Mouse (Mus musculus) urinary bladder, postnatal 4 days (tissue): ENCODE measurements around the gene Rpgrip1l.
A peak's percentile ranks its signal among the peaks of the same experiment; 100 is the strongest.

ENCODE experiments used
- DNase-seq, 2 experiments: peaks; one replicate each; pipeline ENCODE4 v3.0.0; 2021 to 2022; ENCODE audit warnings: low spot score in 2 of 2

The Rpgrip1l gene

GRCm38 (mm10) chr8:91312835-91313832 is at the start of gene Rpgrip1l, which contains the start of gene Fto:
TSS of gene Rpgrip1l (minus strand) at chr8:91313262.
TSS of gene Fto (plus strand) at chr8:91313525.
- peak; percentile 94 to 95 for DNase-seq

- peak in 1 of 2 experiments; percentile 26 for DNase-seq
Measured at GRCm38 (mm10) chr8:91360644-91361357, 47.7 kb upstream of the Rpgrip1l start.

- peak in 1 of 2 experiments; percentile 52 for DNase-seq
Measured at GRCm38 (mm10) chr8:91359511-91359910, 46.4 kb upstream of the Rpgrip1l start.

GRCm38 (mm10) chr8:91358016-91358415 is 45.0 kb upstream of the Rpgrip1l start:
- peak in 1 of 2 experiments; percentile 30 for DNase-seq

- DNase-seq, result peak in 1 of 2 experiments; percentile 5
Measured at GRCm38 (mm10) chr8:91357493-91358014, 44.5 kb upstream of the Rpgrip1l start.

GRCm38 (mm10) chr8:91355956-91356699 is 43.1 kb upstream of the Rpgrip1l start:
- peak in 1 of 2 experiments; percentile 45 for DNase-seq

GRCm38 (mm10) chr8:91355301-91355905 is 42.3 kb upstream of the Rpgrip1l start:
- peak in 1 of 2 experiments; percentile 39 for DNase-seq

GRCm38 (mm10) chr8:91353907-91354306 is 40.8 kb upstream of the Rpgrip1l start:
- peak in 1 of 2 experiments; percentile 39 for DNase-seq

GRCm38 (mm10) chr8:91353062-91353461 is 40.0 kb upstream of the Rpgrip1l start:
- DNase-seq, result peak in 1 of 2 experiments; percentile 29

- DNase-seq, result peak in 1 of 2 experiments; percentile 48
Measured at GRCm38 (mm10) chr8:91352598-91352997, 39.5 kb upstream of the Rpgrip1l start.

GRCm38 (mm10) chr8:91350628-91351027 is 37.6 kb upstream of the Rpgrip1l start:
- peak in 1 of 2 experiments; percentile 39 for DNase-seq

GRCm38 (mm10) chr8:91349816-91350215 is 36.8 kb upstream of the Rpgrip1l start:
- peak in 1 of 2 experiments; percentile 30 for DNase-seq

- peak in 1 of 2 experiments; percentile 51 for DNase-seq
Measured at GRCm38 (mm10) chr8:91347595-91347994, 34.5 kb upstream of the Rpgrip1l start.

- peak in 1 of 2 experiments; percentile 47 for DNase-seq
Measured at GRCm38 (mm10) chr8:91347146-91347545, 34.1 kb upstream of the Rpgrip1l start.

- peak in 1 of 2 experiments; percentile 34 for DNase-seq
Measured at GRCm38 (mm10) chr8:91344659-91345058, 31.6 kb upstream of the Rpgrip1l start.

GRCm38 (mm10) chr8:91342798-91343197 is 29.7 kb upstream of the Rpgrip1l start:
- no peak for DNase-seq

- DNase-seq, result no peak
Measured at GRCm38 (mm10) chr8:91342196-91342595, 29.1 kb upstream of the Rpgrip1l start.

- DNase-seq, result no peak
Measured at GRCm38 (mm10) chr8:91340746-91341145, 27.7 kb upstream of the Rpgrip1l start.

- no peak for DNase-seq
Measured at GRCm38 (mm10) chr8:91339651-91340050, 26.6 kb upstream of the Rpgrip1l start.

- DNase-seq, result no peak
Measured at GRCm38 (mm10) chr8:91338389-91339154, 25.5 kb upstream of the Rpgrip1l start.
